Mouse (Mus musculus): ENCODE data around the gene Pcnx4.

DNA sequence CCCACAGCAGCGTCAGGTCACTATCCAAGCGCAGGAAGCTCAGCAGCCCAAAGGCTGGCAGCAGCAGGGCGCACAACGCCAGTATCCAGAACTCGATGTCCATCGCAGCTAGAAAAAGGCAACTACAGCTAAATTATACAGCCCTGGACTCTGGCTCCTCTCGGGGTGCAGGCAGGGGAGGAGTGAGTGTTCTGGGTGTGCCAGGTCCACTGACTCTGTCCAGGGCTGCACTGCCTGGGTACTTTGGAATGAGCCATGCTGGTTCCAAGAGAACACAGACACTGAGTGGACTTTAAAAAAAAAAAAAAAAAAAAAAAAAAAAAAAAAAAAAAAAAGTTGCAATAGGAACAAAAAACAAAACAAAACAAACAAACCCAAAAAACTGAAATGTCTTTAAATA lies 92.6 kb downstream of the Pcnx4 start:
- no peak for TF ChIP-seq CTCF (IDR thresholded peaks at IDR 0.05; ENCODE audit: low read depth, low read length)
- TF ChIP-seq POLR2A (IDR thresholded peaks at IDR 0.05; ENCODE audit: extremely low read depth, insufficient read depth, low read length): peak; percentile 48; the same call in 1 of the 2 replicates

All from liver, adult 2 months (tissue).